Mouse (Mus musculus) hindbrain, embryonic 14.5 days (tissue): ENCODE measurements around the gene Trmt10a. TPM values are rescaled to one million over a fixed set of nuclear protein-coding genes. Genes with fewer than 3 reads are reported as not detected.

ENCODE experiments used
- ATAC-seq: fragments of 200-750 bp; cut with Nextera tagmentation; 2 replicates; pipeline ENCODE4 v1.8.0; 2017; ENCODE audit warnings: moderate number of reproducible peaks, mild to moderate bottlenecking, moderate TSS enrichment, moderate library complexity; ENCODE audit not compliant: low FRiP score
- DNase-seq: peaks from one replicate; pipeline ENCODE4 v3.0.0-alpha.2; 2015; ENCODE audit warnings: low spot score
- H3K27ac ChIP-seq: fragments of 300-500 bp; sonication (generic); 2 replicates; pipeline ENCODE4 v1.5.1; 2014; ENCODE audit warnings: mild to moderate bottlenecking, moderate library complexity
- H3K27me3 ChIP-seq: fragments of 300-500 bp; sonication (generic); 2 replicates; pipeline ENCODE4 v1.6.1; 2014; ENCODE audit warnings: mild to moderate bottlenecking, low read length, mixed read lengths; ENCODE audit not compliant: control insufficient read depth, insufficient read depth
- H3K36me3 ChIP-seq: fragments of 300-500 bp; sonication (generic); replicated peaks from 2 replicates; pipeline ENCODE4 v1.6.1; 2014; ENCODE audit not compliant: control insufficient read depth, insufficient read depth
- H3K4me1 ChIP-seq: fragments of 300-500 bp; sonication (generic); replicated peaks from 2 replicates; pipeline ENCODE4 v1.6.1; 2014; ENCODE audit warnings: antibody characterized with exemption, low read length, mixed read lengths; ENCODE audit not compliant: control insufficient read depth, insufficient read depth
- H3K4me2 ChIP-seq: fragments of 300-500 bp; sonication (generic); replicated peaks from 2 replicates; pipeline ENCODE4 v1.6.1; 2014; ENCODE audit warnings: mild to moderate bottlenecking, moderate library complexity
- H3K4me3 ChIP-seq: fragments of 300-500 bp; sonication (generic); replicated peaks from 2 replicates; pipeline ENCODE4 v1.5.1; 2014; ENCODE audit warnings: mild to moderate bottlenecking, low read length
- H3K9ac ChIP-seq: fragments of 300-500 bp; sonication (generic); 2 replicates; pipeline ENCODE4 v1.6.1; 2014
- H3K9me3 ChIP-seq: fragments of 300-500 bp; sonication (generic); 2 replicates; pipeline ENCODE4 v1.6.1; 2016; ENCODE audit warnings: low read length; ENCODE audit not compliant: control insufficient read depth
- WGBS: fragments of 180-500 bp; shearing (Covaris S2); extraction: QIAGEN DNeasy Blood & Tissue Kit; methylation state at CpG from one replicate; pipeline ENCODE4 v1.1.7; 2014; 5-methylcytosine and 5-hydroxymethylcytosine counted together
- polyA plus RNA-seq: library from polyadenylated mRNA; unstranded; fragments of >200 nt; fragmentation: Nextera tagmentation; extraction: Ambion mirVana; gene quantifications from 2 replicates; pipeline ENCODE4 v1.2.1, GENCODE M21; 2014

The Trmt10a gene
- polyA plus RNA-seq, 1 experiment from 2014 or later: 9.5 TPM

DNA sequence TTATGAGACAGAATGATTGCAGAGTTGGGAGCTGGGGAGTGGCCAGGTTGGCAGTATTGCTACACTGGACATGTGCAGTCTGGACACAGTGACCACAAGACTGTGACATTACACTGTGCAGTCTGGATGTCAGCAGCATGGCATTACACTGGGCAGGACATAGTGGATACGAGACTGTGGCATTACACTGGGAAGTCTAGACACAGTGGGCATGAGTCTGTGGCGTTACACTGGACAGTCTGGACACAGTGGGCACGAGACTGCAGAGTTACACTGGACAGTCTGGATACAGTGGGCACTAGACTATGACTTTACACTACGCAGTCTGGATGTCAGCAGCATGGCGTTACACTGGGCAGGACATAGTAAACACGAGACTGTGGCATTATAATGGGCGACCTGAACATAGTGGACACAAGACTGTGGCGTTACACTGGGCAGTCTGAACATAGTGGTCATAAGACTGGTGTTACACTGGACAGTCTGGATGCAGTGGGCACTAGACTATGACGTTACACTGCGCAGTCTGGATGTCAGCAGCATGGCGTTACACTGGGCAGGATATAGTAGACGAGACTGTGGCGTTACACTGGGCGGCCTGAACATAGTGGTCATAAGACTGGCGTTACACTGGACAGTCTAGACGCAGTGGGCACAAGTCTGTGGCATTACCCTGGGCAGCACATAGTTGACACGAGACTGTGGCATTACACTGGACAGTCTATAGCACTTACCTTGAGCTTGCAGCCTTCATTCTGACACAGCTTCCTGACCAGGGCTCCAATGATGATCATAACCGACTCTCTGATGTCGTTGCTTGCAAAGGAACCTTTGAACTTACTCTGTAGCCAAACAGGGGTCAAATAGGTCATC, 32.1 kb upstream of the Trmt10a start:
- Histone ChIP-seq H3K4me1 (no peaks in the 10 kb centered on the region), H3K9me3 (no peaks in the 10 kb centered on the region), H3K27me3 (no peaks in the 10 kb centered on the region), H3K27ac (no peak overlapping the region), H3K4me3 (no peak overlapping the region), H3K4me2 (no peak overlapping the region), H3K36me3 (no peaks in the 10 kb centered on the region), H3K9ac (no peak overlapping the region)
- DNase-seq (no peak), ATAC-seq (no peak)
- 94% methylated on average over 19 of the region's 19 CpGs for WGBS

DNA sequence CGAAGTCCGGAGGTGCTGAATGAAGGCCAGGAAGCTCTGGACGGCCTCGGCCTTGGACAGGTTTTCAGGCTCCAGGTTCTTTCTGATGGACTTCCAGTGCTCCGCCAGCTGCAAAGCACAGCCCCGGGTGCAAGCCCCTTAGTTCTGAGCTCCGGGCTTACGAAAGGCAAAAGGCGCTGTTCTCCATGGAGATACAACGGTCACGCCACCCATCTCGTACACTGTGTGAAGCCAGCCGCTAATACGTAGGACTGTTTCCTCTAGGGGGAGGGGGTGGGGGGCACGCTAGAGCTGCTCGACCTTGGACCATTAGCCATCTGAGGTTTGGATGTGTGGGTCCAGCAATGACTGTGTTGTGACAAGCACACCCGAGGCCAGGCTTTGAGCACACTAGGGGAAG, 29.1 kb upstream of the Trmt10a start:
- Histone ChIP-seq H3K36me3 (no peaks in the 10 kb centered on the region), H3K27ac (no peak overlapping the region), H3K4me3 (no peak overlapping the region), H3K9me3 (no peaks in the 10 kb centered on the region), H3K4me1 (no peaks in the 10 kb centered on the region), H3K4me2 (no peak overlapping the region), H3K9ac (no peak overlapping the region), H3K27me3 (no peaks in the 10 kb centered on the region)
- DNase-seq: no peak
- ATAC-seq: no peak
- WGBS: 84% methylated on average over 17 of the region's 17 CpGs

DNA sequence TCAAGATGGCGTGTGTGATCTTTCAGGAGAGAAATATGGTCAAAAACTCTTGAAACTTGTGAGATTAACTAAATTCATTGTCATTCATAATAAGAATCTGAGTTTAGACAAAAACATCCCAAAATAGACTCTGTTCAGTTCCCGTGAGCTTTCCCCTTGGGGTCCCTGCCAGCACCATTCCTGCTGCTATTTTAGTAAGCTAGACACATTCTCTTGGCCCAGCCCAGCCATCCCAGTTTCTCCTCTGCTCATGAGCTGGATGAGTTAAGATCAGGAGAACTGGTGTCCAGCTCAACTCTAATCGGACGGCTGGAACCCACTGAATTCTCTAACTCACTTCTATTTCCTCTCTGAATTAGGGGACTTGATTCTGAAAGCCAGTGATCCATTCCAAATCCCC, 26.4 kb upstream of the Trmt10a start:
- H3K27ac ChIP-seq: no peak overlapping the region
- no peaks in the 10 kb centered on the region for H3K9me3 ChIP-seq
- no peak overlapping the region for H3K4me2 ChIP-seq
- H3K4me1 ChIP-seq: no peaks in the 10 kb centered on the region
- no peak for ATAC-seq
- 88% methylated on average over 4 of the region's 4 CpGs for WGBS
- no peaks in the 10 kb centered on the region for H3K36me3 ChIP-seq
- no peak for DNase-seq
- H3K9ac ChIP-seq: no peak overlapping the region
- H3K27me3 ChIP-seq: no peaks in the 10 kb centered on the region
- no peak overlapping the region for H3K4me3 ChIP-seq

DNA sequence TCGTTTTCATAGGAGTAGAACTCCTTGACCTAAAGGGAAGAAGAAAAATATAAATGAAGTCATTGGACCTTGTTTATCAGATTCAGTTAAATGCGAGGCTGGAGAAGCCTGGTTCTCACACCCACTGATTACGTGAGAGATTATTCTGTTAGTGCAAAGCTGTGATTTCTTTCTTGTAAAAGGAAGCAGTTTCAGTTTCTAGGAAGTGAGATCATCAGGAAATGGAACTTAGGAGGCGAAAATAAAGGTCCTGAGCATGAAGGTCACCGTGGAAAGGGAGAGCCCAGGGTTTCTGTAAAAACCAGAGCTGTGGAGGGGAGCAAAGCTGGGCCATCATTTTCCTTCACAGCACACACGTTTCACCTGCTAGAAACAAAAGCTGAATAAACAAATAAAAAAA, 24.9 kb upstream of the Trmt10a start:
- H3K27ac ChIP-seq: no peak overlapping the region
- H3K4me3 ChIP-seq: no peak overlapping the region
- H3K9me3 ChIP-seq: no peaks in the 10 kb centered on the region
- no peaks in the 10 kb centered on the region for H3K36me3 ChIP-seq
- no peak overlapping the region for H3K4me2 ChIP-seq
- DNase-seq: no peak
- H3K9ac ChIP-seq: no peak overlapping the region
- 80% methylated on average over 6 of the region's 6 CpGs for WGBS
- no peak for ATAC-seq
- H3K4me1 ChIP-seq: no peaks in the 10 kb centered on the region
- H3K27me3 ChIP-seq: no peaks in the 10 kb centered on the region

DNA sequence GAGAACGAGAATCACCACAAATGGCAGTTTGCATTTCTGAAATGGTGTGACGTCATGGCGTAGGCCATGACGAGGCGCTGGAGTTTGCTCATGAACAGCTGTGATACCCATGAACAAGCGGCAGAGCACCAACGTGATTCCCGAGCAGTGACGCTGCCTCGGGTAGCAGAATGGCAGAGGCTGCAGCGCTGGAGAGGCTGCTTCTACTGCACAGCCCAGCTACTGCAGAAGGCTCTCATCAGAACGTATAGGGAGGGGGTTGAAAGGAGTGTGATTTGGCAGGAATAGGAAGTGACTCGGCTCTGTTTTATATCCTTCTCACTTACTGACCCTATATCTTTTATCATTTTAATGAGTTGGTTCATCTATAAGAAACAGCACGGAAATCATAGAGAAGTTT, 24.4 kb upstream of the Trmt10a start:
- WGBS: 79% methylated on average over 14 of the region's 14 CpGs
- Histone ChIP-seq H3K36me3 (no peaks in the 10 kb centered on the region), H3K4me1 (no peaks in the 10 kb centered on the region), H3K9me3 (no peaks in the 10 kb centered on the region), H3K27ac (no peak overlapping the region), H3K4me3 (no peak overlapping the region), H3K27me3 (no peaks in the 10 kb centered on the region), H3K9ac (no peak overlapping the region), H3K4me2 (no peak overlapping the region)
- DNase-seq (no peak), ATAC-seq (no peak)

DNA sequence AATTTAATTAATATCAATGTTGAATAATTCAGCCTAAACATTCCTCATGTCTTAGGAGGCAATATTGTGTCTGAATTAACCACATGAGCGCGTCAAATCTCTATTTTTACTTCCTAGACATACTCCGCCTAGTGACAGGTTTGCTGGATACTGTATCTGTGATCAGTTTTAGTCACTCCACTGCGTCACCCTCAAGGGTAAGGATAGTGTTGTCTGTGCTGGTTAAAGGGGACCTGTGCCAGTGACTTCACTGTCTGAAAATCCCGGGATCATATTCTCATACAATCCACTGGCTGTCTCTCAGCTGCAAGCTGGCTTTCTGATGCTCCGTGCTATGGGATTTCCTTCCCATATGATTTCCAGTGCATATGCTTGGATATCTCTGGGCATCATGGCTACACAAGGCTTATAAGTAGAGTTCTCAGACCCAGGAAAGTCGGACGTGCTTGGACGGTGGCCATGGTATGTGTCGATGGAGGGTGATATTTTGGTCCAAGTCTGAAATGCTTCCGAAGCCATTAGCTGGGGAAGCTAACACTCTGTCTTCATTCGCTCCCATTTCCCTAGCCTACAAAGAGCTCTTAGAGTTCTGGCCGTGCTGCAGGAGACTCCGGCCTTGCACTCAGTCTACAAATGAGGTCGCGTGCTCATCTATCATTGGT, 23.7 kb upstream of the Trmt10a start:
- Histone ChIP-seq H3K36me3 (no peaks in the 10 kb centered on the region), H3K4me2 (no peak overlapping the region), H3K9me3 (no peaks in the 10 kb centered on the region), H3K27ac (no peak overlapping the region), H3K27me3 (no peaks in the 10 kb centered on the region), H3K9ac (no peak overlapping the region), H3K4me3 (no peak overlapping the region), H3K4me1 (no peaks in the 10 kb centered on the region)
- DNase-seq (no peak), ATAC-seq (no peak)
- WGBS: 91% methylated on average over 16 of the region's 16 CpGs

DNA sequence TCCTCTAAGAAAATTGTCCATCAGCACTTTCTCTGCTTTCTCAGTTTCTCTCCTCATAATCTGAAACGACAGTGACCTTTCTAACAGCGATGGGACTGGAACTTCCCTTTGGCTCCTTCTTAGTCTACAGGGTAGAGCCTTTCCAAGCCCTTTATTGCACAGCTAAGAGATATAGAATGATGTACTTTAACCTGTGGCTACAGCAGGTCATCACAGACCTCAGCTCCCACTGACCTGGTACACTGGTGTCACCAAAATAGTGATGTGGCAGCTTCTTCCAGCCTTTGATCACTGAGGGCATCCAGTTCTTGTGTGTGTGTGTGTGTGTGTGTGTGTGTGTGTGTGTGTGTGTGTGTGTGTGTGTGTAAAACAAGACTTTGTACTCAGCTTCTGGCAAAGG, 21.8 kb upstream of the Trmt10a start:
- Histone ChIP-seq H3K4me3 (no peak overlapping the region), H3K27ac (no peak overlapping the region), H3K27me3 (no peaks in the 10 kb centered on the region), H3K36me3 (no peaks in the 10 kb centered on the region), H3K4me1 (no peaks in the 10 kb centered on the region), H3K4me2 (no peak overlapping the region), H3K9me3 (no peaks in the 10 kb centered on the region), H3K9ac (no peak overlapping the region)
- DNase-seq (no peak), ATAC-seq (no peak)
- 91% methylated on average over 2 of the region's 2 CpGs for WGBS

DNA sequence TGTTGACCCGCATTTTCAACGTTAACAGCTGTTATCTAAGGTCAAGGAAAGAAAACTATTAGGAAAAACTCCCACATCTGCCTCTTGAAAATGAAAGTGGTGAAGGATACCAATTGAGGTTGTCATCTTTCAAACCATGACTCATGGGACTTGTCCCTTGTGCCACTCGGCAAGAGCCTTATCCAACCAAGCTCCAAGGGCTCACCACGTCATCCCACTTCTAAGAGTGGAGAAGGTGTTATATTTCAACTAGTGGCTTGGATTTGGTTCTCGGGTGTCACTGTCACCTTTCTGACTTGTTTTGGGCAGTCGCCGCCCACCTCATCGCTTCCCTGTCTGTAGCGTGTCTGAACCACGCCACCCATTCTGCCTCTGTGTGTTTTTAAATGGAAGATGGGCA, 19.4 kb upstream of the Trmt10a start:
- Histone ChIP-seq H3K4me2 (no peak overlapping the region), H3K4me1 (no peaks in the 10 kb centered on the region), H3K9me3 (no peaks in the 10 kb centered on the region), H3K27me3 (no peaks in the 10 kb centered on the region), H3K36me3 (no peaks in the 10 kb centered on the region), H3K9ac (no peak overlapping the region), H3K27ac (no peak overlapping the region), H3K4me3 (no peak overlapping the region)
- ATAC-seq (no peak), DNase-seq (no peak)
- 93% methylated on average over 10 of the region's 10 CpGs for WGBS

DNA sequence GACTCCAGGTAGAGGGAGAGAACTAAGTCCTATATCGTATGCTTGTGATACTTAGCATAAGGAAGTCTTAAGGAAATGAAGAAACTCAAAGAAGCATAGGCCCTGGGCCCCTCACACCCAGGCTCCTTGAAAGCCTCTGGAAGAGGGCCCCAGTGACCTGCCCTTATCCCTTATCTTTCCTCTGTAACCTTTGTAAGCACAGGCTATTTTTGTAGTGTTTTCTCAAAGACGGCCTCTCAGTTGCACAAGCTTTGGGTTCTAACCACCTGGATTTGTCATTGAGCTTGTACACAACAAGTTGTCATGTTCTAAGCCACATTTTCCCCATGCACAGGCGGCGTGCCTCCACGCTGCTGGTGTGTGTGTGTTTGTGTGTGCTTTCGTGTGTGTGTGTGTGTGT, 14.1 kb upstream of the Trmt10a start:
- Histone ChIP-seq H3K27me3 (no peaks in the 10 kb centered on the region), H3K4me2 (no peak overlapping the region), H3K36me3 (no peaks in the 10 kb centered on the region), H3K9me3 (no peaks in the 10 kb centered on the region), H3K27ac (no peak overlapping the region), H3K4me3 (no peak overlapping the region), H3K9ac (no peak overlapping the region), H3K4me1 (no peaks in the 10 kb centered on the region)
- ATAC-seq: no peak
- DNase-seq: no peak
- WGBS: 97% methylated on average over 6 of the region's 6 CpGs
